Mouse (Mus musculus) heart, adult 8-10 months (tissue): ENCODE results near the gene Folr1. TPM values are rescaled to one million over a fixed set of nuclear protein-coding genes. Genes with fewer than 3 reads are reported as not detected.
A peak's percentile ranks its signal among the peaks of the same experiment; 100 is the strongest.

ENCODE experiments used
- DNase-seq: peaks from one replicate; pipeline ENCODE4 v3.0.0; 2022; ENCODE audit warnings: low spot score
- microRNA-seq: library from miRNA; unstranded; fragments of <30 nt; microRNA quantifications from one replicate; pipeline ENCODE4 v1.2.0, GENCODE M21; 2022
- total RNA-seq, 4 experiments: library from RNA; stranded (reverse); gene quantifications; 2 replicates each; pipeline ENCODE4 v1.2.4; 2022

The Folr1 gene
- total RNA-seq, 4 experiments from 2014 or later, result 0.44 TPM; not detected in 3

- no peak for DNase-seq
Observed at GRCm38 (mm10) chr7:101833352-101833751, 37.2 kb downstream of the Folr1 start.

GRCm38 (mm10) chr7:101832372-101832771 lies 38.2 kb downstream of the Folr1 start:
- no peak for DNase-seq

- DNase-seq, result no peak
Observed at GRCm38 (mm10) chr7:101831437-101831836, 39.2 kb downstream of the Folr1 start.

- DNase-seq, result no peak
Observed at GRCm38 (mm10) chr7:101830373-101830772, 40.2 kb downstream of the Folr1 start.

- DNase-seq, result no peak
Observed at GRCm38 (mm10) chr7:101823758-101824630, 46.6 kb downstream of the Folr1 start.

- no peak for DNase-seq
Observed at GRCm38 (mm10) chr7:101822836-101823757, 47.5 kb downstream of the Folr1 start.

GRCm38 (mm10) chr7:101821571-101822501 lies 48.8 kb downstream of the Folr1 start:
- DNase-seq, result peak; percentile 63

- no peak for DNase-seq
Observed at GRCm38 (mm10) chr7:101820295-101821030, 50.1 kb downstream of the Folr1 start.

- no peak for DNase-seq
Observed at GRCm38 (mm10) chr7:101817861-101818401, 52.7 kb downstream of the Folr1 start, which contains the start of gene Phox2a. Gene Phox2a, plus strand, starts transcription at chr7:101818313.

Small RNA genes lying within 50 kb of the gene (microRNA-seq; reads per million reads assigned to microRNA genes)
- not detected for gene Gm22655

Other genes starting within 250 kb of the Folr1 start
- gene Clpb, start 207.2 kb downstream of the Folr1 start, total RNA-seq, result 10 to 100 TPM; 73.5 to 96.2 (median 93.6) TPM
- gene Phox2a, start 52.5 kb downstream of the Folr1 start, total RNA-seq, result under 1 TPM in 2 of 4 experiments, not detected in 2; 0.22 to 0.37 TPM
- gene Inppl1, start 32.6 kb downstream of the Folr1 start, total RNA-seq, result 100 to 1,000 TPM; 174 to 207 (median 187) TPM
- gene Folr2, start 13.6 kb downstream of the Folr1 start, total RNA-seq, result 1 to 10 TPM; 3.1 to 5.9 (median 4.3) TPM
- gene Anapc15, start 7.1 kb downstream of the Folr1 start, total RNA-seq, result 10 to 100 TPM; 20.8 to 26.8 (median 24.9) TPM
- 100 to 1,000 TPM; 119 to 133 (median 122) TPM for gene Lamtor1, start 35.1 kb upstream of the Folr1 start, total RNA-seq
- not detected for gene Tomt, start 35.6 kb upstream of the Folr1 start, total RNA-seq
- 1 to 10 TPM; 4.3 to 6.2 (median 5.4) TPM for gene Lrrc51, start 63.1 kb upstream of the Folr1 start, total RNA-seq
- 100 to 1,000 TPM in 2 of 4 experiments, 10 to 100 TPM in 2; 90.6 to 103 (median 98.5) TPM for gene Numa1, start 63.3 kb upstream of the Folr1 start, total RNA-seq
- gene Il18bp, start 147.9 kb upstream of the Folr1 start, total RNA-seq, result 10 to 100 TPM in 2 of 4 experiments, 1 to 10 TPM in 2; 7.1 to 15.8 (median 9.8) TPM
- 10 to 100 TPM; 19.4 to 25.8 (median 22.5) TPM for gene Rnf121, start 194.7 kb upstream of the Folr1 start, total RNA-seq
- 1 to 10 TPM; 4.9 to 8.4 (median 6.2) TPM for gene Xndc1, start 194.7 kb upstream of the Folr1 start, total RNA-seq
- gene Xntrpc, start 194.9 kb upstream of the Folr1 start, total RNA-seq, result 1 to 10 TPM in 2 of 4 experiments, under 1 TPM in 2; 0.47 to 1.1 (median 0.82) TPM
- under 1 TPM in 2 of 4 experiments, not detected in 2; 0.11 to 0.87 TPM for gene Trpc2, start 212.3 kb upstream of the Folr1 start, total RNA-seq
- 100 to 1,000 TPM; 301 to 387 (median 344) TPM for gene Art1, start 231.0 kb upstream of the Folr1 start, total RNA-seq
- gene Art5, start 238.7 kb upstream of the Folr1 start, total RNA-seq, result 10 to 100 TPM; 15.4 to 33.2 (median 23.0) TPM
- not detected for gene Chrna10, start 246.0 kb upstream of the Folr1 start, total RNA-seq